Mouse (Mus musculus) embryonic fibroblast, embryonic 13.5 days (primary cell): ENCODE results near the gene Ptafr.

Experiments used
- CTCF ChIP-seq: IDR thresholded peaks from 2 replicates; pipeline ENCODE4 v1.5.1; 2011; ENCODE audit warnings: mild to moderate bottlenecking, control low read depth, low read length, moderate library complexity, borderline replicate concordance; ENCODE audit not compliant: insufficient read depth
- POLR2A ChIP-seq: IDR thresholded peaks from 2 replicates; pipeline ENCODE4 v1.6.1; 2011; ENCODE audit warnings: low read depth, mild to moderate bottlenecking, control low read depth, low read length, moderate library complexity

GRCm38 (mm10) chr4:132554653-132555052 lies 9.2 kb upstream of the Ptafr start:
- no peak for TF ChIP-seq CTCF
- no peak for TF ChIP-seq POLR2A
